Mouse (Mus musculus) heart, embryonic 15.5 days (tissue): ENCODE data around the gene Scn8a. TPM values are rescaled to one million over a fixed set of nuclear protein-coding genes. Genes with fewer than 3 reads are reported as not detected.
"Not testable (repeated sequence)": the region's sequence is repeated elsewhere in the genome, so short reads cannot be mapped to it uniquely, and the experiment has no call there.

Source experiments
- ATAC-seq: fragments of 200-750 bp; cut with Nextera tagmentation; replicated peaks from 2 replicates; pipeline ENCODE4 v1.8.0; 2017; ENCODE audit warnings: low read depth, moderate TSS enrichment; ENCODE audit not compliant: insufficient number of reproducible peaks, insufficient read depth, low FRiP score
- H3K27ac ChIP-seq: fragments of 300-500 bp; sonication (generic); 2 replicates; pipeline ENCODE4 v1.5.1; 2015; ENCODE audit warnings: mild to moderate bottlenecking, inconsistent platforms
- H3K27me3 ChIP-seq: fragments of 300-500 bp; sonication (generic); 2 replicates; pipeline ENCODE4 v1.6.1; 2015; ENCODE audit warnings: inconsistent platforms
- H3K36me3 ChIP-seq: fragments of 300-500 bp; sonication (generic); 2 replicates; pipeline ENCODE4 v1.6.1; 2015; ENCODE audit warnings: mild to moderate bottlenecking, inconsistent platforms
- H3K4me1 ChIP-seq: fragments of 300-500 bp; sonication (generic); replicated peaks from 2 replicates; pipeline ENCODE4 v1.6.1; 2015; ENCODE audit warnings: inconsistent platforms
- H3K4me2 ChIP-seq: fragments of 300-500 bp; sonication (generic); 2 replicates; pipeline ENCODE4 v1.6.1; 2015; ENCODE audit warnings: inconsistent platforms, mild to moderate bottlenecking, moderate library complexity
- H3K4me3 ChIP-seq: fragments of 300-500 bp; sonication (generic); 2 replicates; pipeline ENCODE4 v1.5.1; 2015; ENCODE audit warnings: mild to moderate bottlenecking, inconsistent platforms
- H3K9ac ChIP-seq: fragments of 300-500 bp; sonication (generic); 2 replicates; pipeline ENCODE4 v1.6.1; 2015; ENCODE audit warnings: mild to moderate bottlenecking, inconsistent platforms
- H3K9me3 ChIP-seq: fragments of 300-500 bp; sonication (generic); replicated peaks from 2 replicates; pipeline ENCODE4 v1.6.1; 2016; ENCODE audit warnings: inconsistent platforms
- WGBS: fragments of 180-500 bp; shearing (Covaris S2); methylation state at CpG from one replicate; pipeline ENCODE4 v1.1.7; 2015; ENCODE audit warnings: mixed read lengths; 5-methylcytosine and 5-hydroxymethylcytosine counted together
- polyA plus RNA-seq: library from polyadenylated mRNA; unstranded; fragments of >200 nt; fragmentation: Nextera tagmentation; extraction: Ambion mirVana; gene quantifications from 2 replicates; pipeline ENCODE4 v1.2.1, GENCODE M21; 2015

Gene Scn8a
- polyA plus RNA-seq, result 0.28 and 0.82 TPM in 2 replicates

GRCm38 (mm10) chr15:100869558-100869957 lies at the start of gene Scn8a:
Scn8a (plus strand) TSS chr15:100869858.
- H3K36me3 ChIP-seq, result no peaks in the 10 kb centered on the region
- 65% methylated on average over 7 of the region's 7 CpGs for WGBS
- no peak within 1 kb of the TSS for H3K9ac ChIP-seq
- H3K4me3 ChIP-seq, result peak within 1 kb of the TSS; percentile 50
- H3K27ac ChIP-seq, result no peak within 1 kb of the TSS
- H3K9me3 ChIP-seq, result no peaks in the 10 kb centered on the region
- H3K27me3 ChIP-seq, result peaks cover 70% of the 10 kb centered on the region
- H3K4me2 ChIP-seq, result peak within 1 kb of the TSS; percentile 93
- ATAC-seq, result no peak
- peaks cover 13% of the 10 kb centered on the region for H3K4me1 ChIP-seq

- Histone ChIP-seq H3K4me1 (no peaks in the 10 kb centered on the region), H3K9ac (no peak overlapping the region), H3K4me3 (no peak overlapping the region), H3K9me3 (0 out of 2 replicates have a peak, but pooled peaks cover 4% of the 10 kb centered on the region), H3K27ac (no peak overlapping the region), H3K27me3 (peaks cover 56% of the 10 kb centered on the region), H3K4me2 (no peak overlapping the region), H3K36me3 (no peaks in the 10 kb centered on the region)
- no peak for ATAC-seq
- WGBS, result 65% methylated on average over 8 of the region's 8 CpGs
These were observed 47.8 kb upstream of the Scn8a start for GRCm38 (mm10) chr15:100821824-100822223.

GRCm38 (mm10) chr15:100822370-100822769 lies 47.3 kb upstream of the Scn8a start:
- not testable (repeated sequence) for H3K9me3 ChIP-seq, H3K4me1 ChIP-seq, ATAC-seq, H3K4me3 ChIP-seq, H3K36me3 ChIP-seq, H3K27ac ChIP-seq, H3K9ac ChIP-seq, H3K4me2 ChIP-seq
- H3K27me3 ChIP-seq, result peaks cover 56% of the 10 kb centered on the region
- WGBS, result 71% methylated on average over 4 of the region's 4 CpGs

- Histone ChIP-seq H3K27me3 (peaks cover 57% of the 10 kb centered on the region), H3K9me3 (no peaks in the 10 kb centered on the region), H3K4me1 (no peaks in the 10 kb centered on the region), H3K27ac (no peak overlapping the region), H3K4me3 (no peak overlapping the region), H3K4me2 (no peak overlapping the region), H3K36me3 (no peaks in the 10 kb centered on the region), H3K9ac (no peak overlapping the region)
- 20% methylated on average over 26 of the region's 26 CpGs for WGBS
- ATAC-seq, result no peak
These were observed 44.3 kb upstream of the Scn8a start for GRCm38 (mm10) chr15:100825249-100825856.

- no peak for ATAC-seq
These were observed 43.6 kb upstream of the Scn8a start for GRCm38 (mm10) chr15:100826076-100826475.

GRCm38 (mm10) chr15:100829775-100830174 lies 39.9 kb upstream of the Scn8a start:
- H3K27ac ChIP-seq, result no peak overlapping the region
- WGBS, result 77% methylated on average over 9 of the region's 9 CpGs
- ATAC-seq, result 0 out of 2 replicates have a peak, but pooled peaks have one; percentile 39
- H3K4me1 ChIP-seq, result no peaks in the 10 kb centered on the region
- H3K4me3 ChIP-seq, result no peak overlapping the region
- peaks cover 32% of the 10 kb centered on the region for H3K27me3 ChIP-seq
- no peaks in the 10 kb centered on the region for H3K9me3 ChIP-seq
- no peaks in the 10 kb centered on the region for H3K36me3 ChIP-seq
- no peak overlapping the region for H3K4me2 ChIP-seq
- H3K9ac ChIP-seq, result no peak overlapping the region

More at GRCm38 (mm10) chr15:100826076-100826475, 43.6 kb upstream of the Scn8a start:
- Histone ChIP-seq H3K9ac (no peak overlapping the region), H3K27me3 (peaks cover 56% of the 10 kb centered on the region), H3K9me3 (no peaks in the 10 kb centered on the region), H3K36me3 (no peaks in the 10 kb centered on the region), H3K4me3 (no peak overlapping the region), H3K4me2 (no peak overlapping the region), H3K27ac (no peak overlapping the region), H3K4me1 (no peaks in the 10 kb centered on the region)
- WGBS, result 82% methylated on average over 8 of the region's 8 CpGs

GRCm38 (mm10) chr15:100830682-100831081 lies 39.0 kb upstream of the Scn8a start:
- Histone ChIP-seq H3K4me1 (no peaks in the 10 kb centered on the region), H3K9ac (no peak overlapping the region), H3K4me3 (no peak overlapping the region), H3K4me2 (no peak overlapping the region), H3K27ac (no peak overlapping the region), H3K36me3 (no peaks in the 10 kb centered on the region), H3K9me3 (no peaks in the 10 kb centered on the region), H3K27me3 (peaks cover 23% of the 10 kb centered on the region)
- WGBS, result 48% methylated on average over 6 of the region's 6 CpGs
- no peak for ATAC-seq

GRCm38 (mm10) chr15:100832144-100832543 lies 37.5 kb upstream of the Scn8a start:
- no peak overlapping the region for H3K4me3 ChIP-seq
- H3K4me2 ChIP-seq, result no peak overlapping the region
- WGBS, result 83% methylated on average over 8 of the region's 8 CpGs
- no peak overlapping the region for H3K27ac ChIP-seq
- H3K36me3 ChIP-seq, result no peaks in the 10 kb centered on the region
- H3K9me3 ChIP-seq, result no peaks in the 10 kb centered on the region
- H3K27me3 ChIP-seq, result peaks cover 17% of the 10 kb centered on the region
- ATAC-seq, result no peak
- H3K4me1 ChIP-seq, result no peaks in the 10 kb centered on the region
- H3K9ac ChIP-seq, result no peak overlapping the region

- peaks cover 17% of the 10 kb centered on the region for H3K27me3 ChIP-seq
- H3K4me2 ChIP-seq, result no peak overlapping the region
- H3K9me3 ChIP-seq, result no peaks in the 10 kb centered on the region
- no peak for ATAC-seq
- H3K4me1 ChIP-seq, result no peaks in the 10 kb centered on the region
- no peaks in the 10 kb centered on the region for H3K36me3 ChIP-seq
- no peak overlapping the region for H3K27ac ChIP-seq
- no peak overlapping the region for H3K4me3 ChIP-seq
- 30% methylated on average over 7 of the region's 7 CpGs for WGBS
- no peak overlapping the region for H3K9ac ChIP-seq
These were observed 36.9 kb upstream of the Scn8a start for GRCm38 (mm10) chr15:100832784-100833183.

- Histone ChIP-seq H3K4me3 (no peak overlapping the region), H3K4me1 (no peaks in the 10 kb centered on the region)
- WGBS, result 68% methylated on average over 8 of the region's 8 CpGs
These were observed 32.9 kb upstream of the Scn8a start for GRCm38 (mm10) chr15:100836729-100837128.

GRCm38 (mm10) chr15:100838607-100839207 lies 31.0 kb upstream of the Scn8a start:
- Histone ChIP-seq H3K36me3 (no peaks in the 10 kb centered on the region), H3K27ac (no peak overlapping the region), H3K4me3 (no peak overlapping the region), H3K4me2 (no peak overlapping the region), H3K9me3 (no peaks in the 10 kb centered on the region), H3K9ac (no peak overlapping the region), H3K4me1 (no peaks in the 10 kb centered on the region), H3K27me3 (peaks cover under 1% of the 10 kb centered on the region; the same call in 1 of the 2 replicates)
- no peak for ATAC-seq
- 38% methylated on average over 12 of the region's 12 CpGs for WGBS

More at GRCm38 (mm10) chr15:100836729-100837128, 32.9 kb upstream of the Scn8a start:
- Histone ChIP-seq H3K9me3 (no peaks in the 10 kb centered on the region), H3K9ac (no peak overlapping the region), H3K27ac (no peak overlapping the region), H3K36me3 (no peaks in the 10 kb centered on the region), H3K27me3 (peaks cover 11% of the 10 kb centered on the region), H3K4me2 (no peak overlapping the region)
- no peak for ATAC-seq

- H3K4me1 ChIP-seq, result no peaks in the 10 kb centered on the region; the same call in 1 of the 2 replicates
- H3K27me3 ChIP-seq, result no peaks in the 10 kb centered on the region; the same call in 1 of the 2 replicates
- H3K4me3 ChIP-seq, result no peak overlapping the region
- no peaks in the 10 kb centered on the region for H3K9me3 ChIP-seq
- H3K4me2 ChIP-seq, result no peak overlapping the region
- WGBS, result 74% methylated on average over 7 of the region's 7 CpGs
- H3K9ac ChIP-seq, result no peak overlapping the region
- no peak for ATAC-seq
- no peaks in the 10 kb centered on the region for H3K36me3 ChIP-seq
- H3K27ac ChIP-seq, result no peak overlapping the region
These were observed 25.3 kb upstream of the Scn8a start for GRCm38 (mm10) chr15:100844336-100844735.
